Mouse (Mus musculus) testis, adult 2 months (tissue): ENCODE measurements around the gene Abcc2.

Source experiments
- CTCF ChIP-seq: fragments of 200-500 bp; IDR thresholded peaks from 2 replicates; pipeline ENCODE4 v1.5.1; 2012; ENCODE audit warnings: low read depth, mild to moderate bottlenecking, inconsistent platforms, low read length, moderate library complexity; ENCODE audit not compliant: control insufficient read depth, insufficient read depth, insufficient replicate concordance
- POLR2A ChIP-seq: fragments of 200-500 bp; IDR thresholded peaks from 2 replicates; pipeline ENCODE4 v1.6.1; 2012; ENCODE audit warnings: low read depth, mild to moderate bottlenecking, inconsistent platforms, low read length, moderate library complexity; ENCODE audit not compliant: control insufficient read depth

DNA sequence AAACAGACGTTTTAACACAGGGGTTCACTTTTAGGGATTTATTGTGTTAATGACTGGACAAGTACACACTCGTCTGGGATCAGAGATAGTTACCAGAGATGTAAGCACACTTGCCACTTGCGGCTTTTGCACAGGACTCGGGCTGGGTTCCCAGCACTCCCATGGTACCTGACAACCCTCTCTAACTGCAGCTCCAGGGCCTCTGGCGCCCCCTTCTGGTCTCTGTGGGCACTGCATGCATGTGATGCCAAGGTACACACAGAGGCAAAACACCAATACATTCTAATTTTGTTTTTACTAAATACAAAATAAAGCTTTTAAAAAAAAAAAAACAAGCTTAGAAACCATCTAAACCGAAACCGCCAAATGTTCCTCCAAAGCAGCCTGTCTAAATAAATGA lies 99.6 kb downstream of the Abcc2 start:
- TF ChIP-seq CTCF (peak; percentile 91; the same call in 1 of the 2 replicates), POLR2A (no peak)
